Mouse (Mus musculus) stomach, postnatal 0 days (tissue): ENCODE data around the gene Syt7.

ENCODE experiments used
- CTCF ChIP-seq: IDR thresholded peaks from 2 replicates; pipeline ENCODE4 v1.5.1; 2016; ENCODE audit warnings: antibody characterized with exemption, low read depth, mild to moderate bottlenecking, moderate library complexity
- EP300 ChIP-seq: optimal IDR thresholded peaks from 2 replicates; pipeline ENCODE3; 2016; ENCODE audit warnings: antibody characterized with exemption

DNA sequence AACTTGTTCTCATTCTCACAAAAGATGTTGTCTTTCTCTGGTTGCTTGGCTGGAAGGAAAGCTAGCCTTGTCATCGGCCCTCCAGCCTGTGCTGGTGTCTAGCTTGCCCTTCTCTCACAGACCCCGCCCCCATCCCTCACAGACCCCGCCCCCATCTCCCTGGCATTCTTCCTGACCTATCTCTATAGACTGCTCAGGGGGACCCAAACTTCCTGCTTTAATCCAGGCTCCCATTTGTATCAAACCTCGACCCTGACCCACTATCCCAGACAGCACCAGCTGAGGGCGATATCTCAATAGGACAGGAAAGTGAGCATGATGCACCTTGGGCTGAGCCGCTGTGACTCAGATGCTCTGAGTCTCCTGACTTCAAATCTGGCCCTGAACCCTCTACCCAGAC, 84.9 kb downstream of the Syt7 start:
- TF ChIP-seq CTCF (no peak), EP300 (no peak)
